Mouse (Mus musculus) G1E (cell line): ENCODE results near the gene Tns4. TPM values are rescaled to one million over a fixed set of nuclear protein-coding genes. Genes with fewer than 3 reads are reported as not detected.

Experiments used
- ATAC-seq: 2 replicates; pipeline ENCODE4 v1.8.0; 2016; ENCODE audit warnings: mild to moderate bottlenecking; ENCODE audit not compliant: insufficient number of reproducible peaks, poor library complexity, low FRiP score, severe bottlenecking; ENCODE audit errors: extremely low read depth
- DNase-seq: peaks from one replicate; pipeline ENCODE4 v3.0.0; 2012; ENCODE audit warnings: low spot score
- H3K27me3 ChIP-seq: 2 replicates; pipeline ENCODE4 v1.6.1; 2012; ENCODE audit warnings: mild to moderate bottlenecking, low read length, inconsistent platforms; ENCODE audit not compliant: insufficient read depth
- H3K36me3 ChIP-seq: replicated peaks from 2 replicates; pipeline ENCODE3; 2012; ENCODE audit warnings: mild to moderate bottlenecking, inconsistent platforms
- H3K4me1 ChIP-seq: 2 replicates; pipeline ENCODE4 v1.6.1; 2012; ENCODE audit warnings: low read depth, low read length, inconsistent platforms, mixed read lengths; ENCODE audit not compliant: insufficient read depth
- H3K4me3 ChIP-seq: 2 replicates; pipeline ENCODE4 v1.5.1; 2012; ENCODE audit warnings: low read depth, mild to moderate bottlenecking, inconsistent platforms, low read length, moderate library complexity, mixed read lengths
- H3K9me3 ChIP-seq: replicated peaks from 2 replicates; pipeline ENCODE4 v1.6.1; 2012; ENCODE audit warnings: inconsistent platforms
- CTCF ChIP-seq: IDR thresholded peaks from 2 replicates; pipeline ENCODE4 v1.5.1; 2012; ENCODE audit warnings: low read depth, low read length, inconsistent platforms, mixed read lengths
- GATA1 ChIP-seq: IDR thresholded peaks from 2 replicates; pipeline ENCODE4 v1.6.1; 2012; ENCODE audit warnings: borderline replicate concordance, low read length, inconsistent platforms, mixed read lengths
- GATA2 ChIP-seq: IDR thresholded peaks from 2 replicates; pipeline ENCODE4 v1.6.1; 2012; ENCODE audit warnings: low read depth, low read length, inconsistent platforms, borderline replicate concordance
- POLR2AphosphoS5 ChIP-seq: IDR thresholded peaks from 2 replicates; pipeline ENCODE4 v1.6.1; 2012; ENCODE audit warnings: low read depth, low read length, inconsistent platforms; ENCODE audit not compliant: insufficient replicate concordance
- TAL1 ChIP-seq: conservative IDR thresholded peaks from 2 replicates; pipeline ENCODE4 v1.6.1; 2012; ENCODE audit warnings: low read depth, low read length, inconsistent platforms, mixed read lengths
- polyA plus RNA-seq: library from polyadenylated mRNA; stranded (reverse); fragments of >175 nt; gene quantifications from 2 replicates; pipeline ENCODE4 v1.2.3, GENCODE M21; 2012
- total RNA-seq, 2 experiments: library from RNA; stranded (forward) in 1 of 2; stranded (reverse) in 1 of 2; fragments of 200-1000 nt in 1 of 2; fragments of >200 nt in 1 of 2; fragmentation: Nextera tagmentation in 1 of 2; gene quantifications; 2 replicates each; pipeline ENCODE4 v1.2.3; 2014 to 2017

Tns4 gene
- total and polyA plus RNA-seq, 3 experiments, result 0.22 to 1.4 TPM; not detected in 1

- Histone ChIP-seq H3K27me3 (peaks cover 10% of the 10 kb centered on the region), H3K36me3 (no peaks in the 10 kb centered on the region), H3K4me1 (peaks cover 3% of the 10 kb centered on the region), H3K4me3 (no peak overlapping the region), H3K9me3 (no peaks in the 10 kb centered on the region)
- TF ChIP-seq GATA2 (no peak), CTCF (no peak), POLR2AphosphoS5 (no peak), GATA1 (no peak), TAL1 (no peak)
- ATAC-seq (no peak), DNase-seq (no peak)
These were observed 29.9 kb upstream of the Tns4 start for GRCm38 (mm10) chr11:99118963-99119362.

- TF ChIP-seq CTCF, result no peak
- TF ChIP-seq GATA2, result no peak
- TF ChIP-seq TAL1, result no peak
- no peak for TF ChIP-seq POLR2AphosphoS5
- no peak for TF ChIP-seq GATA1
- Histone ChIP-seq H3K36me3 (no peaks in the 10 kb centered on the region), H3K9me3 (no peaks in the 10 kb centered on the region), H3K27me3 (peaks cover 10% of the 10 kb centered on the region), H3K4me3 (no peak overlapping the region), H3K4me1 (peaks cover 3% of the 10 kb centered on the region)
- DNase-seq (no peak), ATAC-seq (no peak)
These were observed 29.3 kb upstream of the Tns4 start for GRCm38 (mm10) chr11:99118420-99118819.

- ATAC-seq (no peak), DNase-seq (no peak)
- Histone ChIP-seq H3K36me3 (no peaks in the 10 kb centered on the region), H3K4me3 (no peak overlapping the region), H3K27me3 (peaks cover 10% of the 10 kb centered on the region), H3K4me1 (peaks cover 3% of the 10 kb centered on the region), H3K9me3 (no peaks in the 10 kb centered on the region)
- no peak for TF ChIP-seq CTCF
- no peak for TF ChIP-seq POLR2AphosphoS5
- TF ChIP-seq GATA2, result no peak
- no peak for TF ChIP-seq GATA1
- no peak for TF ChIP-seq TAL1
These were observed 28.8 kb upstream of the Tns4 start for GRCm38 (mm10) chr11:99117907-99118306.

- Histone ChIP-seq H3K4me1 (peaks cover 13% of the 10 kb centered on the region), H3K27me3 (peaks cover 13% of the 10 kb centered on the region; the same call in 1 of the 2 replicates), H3K4me3 (no peak overlapping the region), H3K36me3 (no peaks in the 10 kb centered on the region), H3K9me3 (no peaks in the 10 kb centered on the region)
- DNase-seq, result no peak
- ATAC-seq, result no peak
- no peak for TF ChIP-seq GATA1
- no peak for TF ChIP-seq POLR2AphosphoS5
- no peak for TF ChIP-seq TAL1
- TF ChIP-seq CTCF, result no peak
- no peak for TF ChIP-seq GATA2
These were observed 26.8 kb upstream of the Tns4 start for GRCm38 (mm10) chr11:99115940-99116339.

GRCm38 (mm10) chr11:99113111-99113510, 24.0 kb upstream of the Tns4 start:
- TF ChIP-seq POLR2AphosphoS5 (no peak), GATA2 (no peak), TAL1 (no peak), CTCF (no peak), GATA1 (no peak)
- peaks cover 15% of the 10 kb centered on the region for H3K27me3 ChIP-seq
- ATAC-seq (no peak), DNase-seq (no peak)
- no peaks in the 10 kb centered on the region for H3K36me3 ChIP-seq
- H3K9me3 ChIP-seq, result peaks cover 7% of the 10 kb centered on the region
- peaks cover 34% of the 10 kb centered on the region for H3K4me1 ChIP-seq
- no peak overlapping the region for H3K4me3 ChIP-seq

- H3K36me3 ChIP-seq, result no peaks in the 10 kb centered on the region
- no peak for DNase-seq
- peaks cover 36% of the 10 kb centered on the region for H3K4me1 ChIP-seq
- H3K9me3 ChIP-seq, result peaks cover 7% of the 10 kb centered on the region
- TF ChIP-seq TAL1 (no peak), GATA1 (no peak), CTCF (no peak), GATA2 (no peak), POLR2AphosphoS5 (no peak)
- no peak overlapping the region for H3K4me3 ChIP-seq
- peaks cover 15% of the 10 kb centered on the region for H3K27me3 ChIP-seq
- ATAC-seq, result no peak
These were observed 23.6 kb upstream of the Tns4 start for GRCm38 (mm10) chr11:99112700-99113099.

- ATAC-seq (no peak), DNase-seq (no peak)
- Histone ChIP-seq H3K36me3 (no peaks in the 10 kb centered on the region), H3K4me1 (peaks cover 47% of the 10 kb centered on the region), H3K9me3 (peaks cover 7% of the 10 kb centered on the region), H3K4me3 (no peak overlapping the region), H3K27me3 (peaks cover 15% of the 10 kb centered on the region)
- TF ChIP-seq TAL1, result no peak
- no peak for TF ChIP-seq POLR2AphosphoS5
- TF ChIP-seq GATA1, result no peak
- TF ChIP-seq CTCF, result no peak
- no peak for TF ChIP-seq GATA2
These were observed 22.5 kb upstream of the Tns4 start for GRCm38 (mm10) chr11:99111631-99112030.
